Mouse (Mus musculus) cerebellum, adult 2 months (tissue): ENCODE measurements around the gene Inmt.

Experiments used
- CTCF ChIP-seq: fragments of 200-500 bp; IDR thresholded peaks from 2 replicates; pipeline ENCODE4 v1.5.1; 2011; ENCODE audit warnings: low read depth, mild to moderate bottlenecking, control low read depth, low read length, moderate library complexity, borderline replicate concordance; ENCODE audit not compliant: insufficient read depth
- POLR2A ChIP-seq: fragments of 200-500 bp; IDR thresholded peaks from 2 replicates; pipeline ENCODE4 v1.6.1; 2011; ENCODE audit warnings: low read length, control low read depth, borderline replicate concordance; ENCODE audit not compliant: insufficient read depth

DNA sequence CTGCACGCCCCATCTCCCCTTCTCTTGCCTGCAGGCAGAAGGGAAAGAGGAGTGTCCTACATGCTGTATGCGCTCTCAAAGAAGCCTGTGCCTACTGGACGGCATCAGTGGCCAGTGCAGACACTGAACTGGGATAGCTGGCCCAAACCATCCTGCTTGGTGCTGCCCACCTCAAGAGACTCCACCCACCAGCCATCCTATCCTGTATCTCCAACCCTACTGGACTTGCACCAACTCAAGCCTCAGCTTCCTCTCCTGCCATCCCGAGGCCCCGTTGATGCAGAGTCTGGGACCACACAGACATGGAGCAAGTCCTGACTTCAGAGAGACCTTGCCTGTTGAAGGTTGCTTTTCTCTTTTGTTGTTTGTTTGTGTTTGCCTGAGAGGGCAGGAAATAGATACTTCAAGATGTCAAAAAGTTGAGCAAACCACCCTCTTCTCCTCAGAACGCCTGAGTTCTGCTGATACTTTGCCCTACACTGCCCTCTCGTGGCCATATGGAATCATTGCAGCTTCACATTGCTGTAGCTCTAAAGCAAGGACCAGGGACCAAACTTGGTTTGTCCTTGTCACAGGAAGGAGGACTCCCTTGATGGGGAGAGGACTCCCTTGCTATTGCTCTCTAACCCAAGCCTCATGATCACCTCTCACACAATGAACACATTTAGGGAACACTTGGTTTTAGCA lies 7.9 kb downstream of the Inmt start:
- TF ChIP-seq CTCF (peak; percentile 94), POLR2A (no peak)
